Mouse (Mus musculus) ES-E14 (cell line): Measurements from ENCODE around the gene H2-Ob. TPM values are rescaled to one million over a fixed set of nuclear protein-coding genes. Genes with fewer than 3 reads are reported as not detected.
A peak's percentile ranks its signal among the peaks of the same experiment; 100 is the strongest.

Source experiments
- DNase-seq: peaks from one replicate; pipeline ENCODE4 v3.0.0-alpha.2; 2013; ENCODE audit warnings: low read depth, low spot score
- H3K27ac ChIP-seq: 2 replicates; pipeline ENCODE4 v1.5.1; 2012; ENCODE audit warnings: low read depth, mild to moderate bottlenecking, low read length, moderate library complexity, mixed read lengths; ENCODE audit not compliant: poor library complexity, insufficient read depth, severe bottlenecking
- H3K36me3 ChIP-seq: 2 replicates; pipeline ENCODE4 v1.6.1; 2012; ENCODE audit warnings: mild to moderate bottlenecking, low read length, moderate library complexity, mixed read lengths; ENCODE audit not compliant: control insufficient read depth, poor library complexity, insufficient read depth, severe bottlenecking
- H3K4me1 ChIP-seq, 2 experiments: fragments of 150-350 bp in 1 of 2; sonication (generic) in 1 of 2; 2 replicates each; pipeline ENCODE4 v1.6.1; 2012; ENCODE audit warnings: low read length in 2 of 2, mild to moderate bottlenecking in 1 of 2, mixed read lengths in 1 of 2; ENCODE audit not compliant: control insufficient read depth in 2 of 2, insufficient read depth in 2 of 2, poor library complexity in 1 of 2
- H3K4me3 ChIP-seq, 2 experiments: fragments of 150-350 bp in 1 of 2; sonication (generic) in 1 of 2; 2 replicates each; pipeline ENCODE4 v1.5.1; 2012; ENCODE audit warnings: low read length in 2 of 2, low read depth in 1 of 2, mild to moderate bottlenecking in 1 of 2, mixed read lengths in 1 of 2; ENCODE audit not compliant: insufficient read depth in 1 of 2, poor library complexity in 1 of 2, severe bottlenecking in 1 of 2
- H3K9ac ChIP-seq: 2 replicates; pipeline ENCODE4 v1.6.1; 2012; ENCODE audit warnings: low read depth, mild to moderate bottlenecking, low read length, mixed read lengths; ENCODE audit not compliant: poor library complexity, insufficient read depth, severe bottlenecking
- H3K9me3 ChIP-seq: fragments of 150-350 bp; sonication (generic); 2 replicates; pipeline ENCODE4 v1.6.1; 2012; ENCODE audit warnings: low read depth, mild to moderate bottlenecking, low read length; ENCODE audit not compliant: control insufficient read depth, insufficient read depth
- CHD2 ChIP-seq: IDR thresholded peaks from 2 replicates; pipeline ENCODE4 v1.6.1; 2014; ENCODE audit warnings: mild to moderate bottlenecking, low read depth, low read length, inconsistent platforms
- HCFC1 ChIP-seq: IDR thresholded peaks from 2 replicates; pipeline ENCODE4 v1.6.1; 2012; ENCODE audit warnings: low read length, inconsistent platforms, borderline replicate concordance; ENCODE audit not compliant: insufficient read depth
- MAFK ChIP-seq: IDR thresholded peaks from 2 replicates; pipeline ENCODE4 v1.6.1; 2014; ENCODE audit warnings: mild to moderate bottlenecking, low read depth, low read length, inconsistent platforms; ENCODE audit not compliant: insufficient read depth
- ZC3H11A ChIP-seq: IDR thresholded peaks from 2 replicates; pipeline ENCODE4 v1.6.1; 2012; ENCODE audit warnings: low read depth, mild to moderate bottlenecking, inconsistent platforms, low read length, borderline replicate concordance
- ZNF384 ChIP-seq: IDR thresholded peaks from 2 replicates; pipeline ENCODE4 v1.6.1; 2012; ENCODE audit warnings: low read depth, low read length, inconsistent platforms
- in situ Hi-C, 2 experiments: fragments of 600-800 bp; cut with MboI; formaldehyde crosslinking; loops; one replicate each; pipeline ENCODE4 v1.15.1; 2025; ENCODE audit warnings: low sequenced_read_pairs in 2 of 2, inconsistent platforms in 1 of 2; ENCODE audit not compliant: unreplicated experiment in 2 of 2
- total RNA-seq: library from RNA; depleted of rRNA; stranded (reverse); fragments of 300-350 nt; gene quantifications from 2 replicates; pipeline ENCODE4 v1.2.3, GENCODE M21; 2012

Gene H2-Ob
- total RNA-seq, 1 experiment, result not detected

- no peak for TF ChIP-seq MAFK
- no peak for TF ChIP-seq ZNF384
- TF ChIP-seq ZC3H11A, result no peak
- TF ChIP-seq HCFC1, result no peak
- TF ChIP-seq CHD2, result no peak
- H3K9me3 ChIP-seq, result no peaks in the 10 kb centered on the region
- in situ Hi-C loops, result no loop called here
- H3K36me3 ChIP-seq, result no peaks in the 10 kb centered on the region
- H3K4me3 ChIP-seq, result peak overlapping the region in 1 of 2 experiments; percentile 59; a peak in 1 of 4 replicates
- H3K27ac ChIP-seq, result no peak overlapping the region
- peaks cover 0 to 11% of the 10 kb centered on the region in 2 experiments; a peak in 1 of 4 replicates for H3K4me1 ChIP-seq
- H3K9ac ChIP-seq, result 0 out of 2 replicates have a peak overlapping the region, but pooled peaks have one; percentile 3
- DNase-seq, result no peak
Measured at GRCm38 (mm10) chr17:34205746-34206176, 32.9 kb upstream of the H2-Ob start.

DNA sequence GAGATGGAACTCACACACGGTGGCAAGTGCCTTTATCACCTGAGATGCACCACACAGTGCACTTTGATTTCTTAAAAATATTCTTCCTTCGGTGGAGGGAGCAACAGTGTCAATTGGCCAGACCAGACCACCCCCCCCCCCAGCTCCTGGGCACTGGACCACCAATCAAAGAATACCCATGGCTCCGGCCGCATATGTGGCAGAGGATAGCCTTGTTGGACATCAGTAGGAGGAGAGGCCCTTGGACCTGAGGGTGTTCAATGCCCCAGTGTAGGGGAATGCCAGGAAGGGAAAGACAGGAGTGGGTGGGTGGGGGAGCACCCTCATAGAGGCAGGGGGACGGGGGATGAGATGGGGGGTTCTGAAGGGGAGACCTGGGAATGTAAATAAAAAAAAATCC is 32.0 kb upstream of the H2-Ob start:
- no peak overlapping the region for H3K9ac ChIP-seq
- H3K27ac ChIP-seq, result no peak overlapping the region
- no peak for DNase-seq
- in situ Hi-C loops, result no loop called here
- peaks cover 0 to 11% of the 10 kb centered on the region in 2 experiments; a peak in 1 of 4 replicates for H3K4me1 ChIP-seq
- no peak overlapping the region for H3K4me3 ChIP-seq
- no peaks in the 10 kb centered on the region for H3K9me3 ChIP-seq
- TF ChIP-seq HCFC1 (no peak), CHD2 (no peak), ZNF384 (no peak)
- H3K36me3 ChIP-seq, result no peaks in the 10 kb centered on the region

GRCm38 (mm10) chr17:34207456-34207855 is 31.2 kb upstream of the H2-Ob start:
- in situ Hi-C loops, result no loop called here
- TF ChIP-seq MAFK, result no peak
- TF ChIP-seq ZC3H11A, result no peak
- TF ChIP-seq ZNF384, result no peak
- TF ChIP-seq CHD2, result no peak
- TF ChIP-seq HCFC1, result no peak

GRCm38 (mm10) chr17:34207866-34208265 is 30.8 kb upstream of the H2-Ob start:
- no peak for TF ChIP-seq HCFC1
- TF ChIP-seq ZC3H11A, result no peak
- TF ChIP-seq MAFK, result no peak
- no peak for TF ChIP-seq ZNF384
- TF ChIP-seq CHD2, result no peak
- no peak overlapping the region for H3K27ac ChIP-seq
- in situ Hi-C loops, result no loop called here

More at GRCm38 (mm10) chr17:34207456-34207855, 31.2 kb upstream of the H2-Ob start:
- no peak overlapping the region for H3K9ac ChIP-seq
- H3K27ac ChIP-seq, result no peak overlapping the region
- H3K4me1 ChIP-seq, result peaks cover 0 to 11% of the 10 kb centered on the region in 2 experiments; a peak in 1 of 4 replicates
- H3K4me3 ChIP-seq, result no peak overlapping the region
- no peaks in the 10 kb centered on the region for H3K36me3 ChIP-seq
- DNase-seq, result no peak
- no peaks in the 10 kb centered on the region for H3K9me3 ChIP-seq

DNA sequence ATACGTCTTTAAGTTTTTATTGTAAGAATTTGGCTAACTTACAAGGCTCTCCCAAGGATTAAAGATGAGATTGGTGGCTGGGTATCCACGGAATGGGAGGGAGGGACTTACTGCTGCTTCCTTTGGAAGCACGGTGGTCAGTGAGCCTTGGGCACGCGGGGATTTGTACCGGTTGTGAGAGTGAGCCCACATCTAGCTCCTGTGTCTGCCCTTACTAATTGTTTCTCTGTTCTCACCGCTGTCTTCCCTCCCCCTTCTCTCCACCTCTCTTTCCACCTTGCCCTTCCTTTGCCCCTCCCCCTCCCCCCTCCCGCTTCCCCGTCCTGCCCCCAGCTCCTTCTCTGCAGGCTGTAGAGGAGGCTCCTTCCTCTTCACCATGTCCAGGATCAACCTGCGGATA is 30.3 kb upstream of the H2-Ob start:
- no peaks in the 10 kb centered on the region for H3K36me3 ChIP-seq
- no peak overlapping the region for H3K9ac ChIP-seq
- H3K27ac ChIP-seq, result no peak overlapping the region
- H3K4me3 ChIP-seq, result no peak overlapping the region
- TF ChIP-seq HCFC1, result no peak
- TF ChIP-seq MAFK, result no peak
- H3K9me3 ChIP-seq, result no peaks in the 10 kb centered on the region
- no peak for DNase-seq
- peaks cover 0 to 11% of the 10 kb centered on the region in 2 experiments; a peak in 1 of 4 replicates for H3K4me1 ChIP-seq
- in situ Hi-C loops, result no loop called here

More at GRCm38 (mm10) chr17:34207866-34208265, 30.8 kb upstream of the H2-Ob start:
- Histone ChIP-seq H3K4me3 (no peak overlapping the region), H3K9ac (no peak overlapping the region), H3K9me3 (no peaks in the 10 kb centered on the region), H3K4me1 (peaks cover 0 to 11% of the 10 kb centered on the region in 2 experiments; a peak in 1 of 4 replicates), H3K36me3 (no peaks in the 10 kb centered on the region)
- no peak for DNase-seq
